8 mouse cellular contexts compared by ENCODE assay signal in genomic region chr10:120474301-120474700, GRCm38 (mm10). TPM values are rescaled to one million over a fixed set of nuclear protein-coding genes. Genes with fewer than 3 reads are reported as not detected.
A peak's percentile ranks its signal among the peaks of the same experiment; 100 is the strongest.
DNase-seq lines count a peak whose midpoint lies in the region; ATAC-seq and TF ChIP-seq lines count a peak whose summit lies in the region.

No protein-coding gene starts in this region.

- peak; percentile 6 for DNase-seq in right cerebral cortex, postnatal 4 days
- DNase-seq in right cerebral cortex, postnatal 10 days (ENCODE audit: low spot score in 2 of 2) = no peak
- peak; percentile 17 for DNase-seq in kidney, adult 2 months
- DNase-seq in midbrain, embryonic 14.5 days = peak; percentile 65
- no peak for DNase-seq in layer of hippocampus, adult 8-10 months (ENCODE audit: low spot score in 2 of 2)
- no peak for DNase-seq in thymus, postnatal 14 days
- DNase-seq in frontal cortex, postnatal 10 days (ENCODE audit: low spot score in 2 of 2) = no peak

- peak overlapping the region; percentile 97 for H3K9ac ChIP-seq in forebrain, embryonic 12.5 days
- H3K9ac ChIP-seq in midbrain, embryonic 14.5 days (replicated peaks; ENCODE audit: low read length) = peak overlapping the region; percentile 66; the same call in 1 of the 2 replicates

- peaks cover 42% of the 10 kb centered on the region for H3K4me1 ChIP-seq in forebrain, embryonic 12.5 days
- no peaks in the 10 kb centered on the region for H3K4me1 ChIP-seq in kidney, adult 2 months (ENCODE audit: control insufficient read depth, insufficient read depth, low read length)
- H3K4me1 ChIP-seq in midbrain, embryonic 14.5 days (ENCODE audit: control insufficient read depth, insufficient read depth, low read length) = peaks cover 32% of the 10 kb centered on the region

- peaks cover 3% of the 10 kb centered on the region for H3K36me3 ChIP-seq in forebrain, embryonic 12.5 days (replicated peaks)
- no peaks in the 10 kb centered on the region for H3K36me3 ChIP-seq in kidney, adult 2 months (ENCODE audit: control insufficient read depth, insufficient read depth, low read length)
- no peaks in the 10 kb centered on the region for H3K36me3 ChIP-seq in midbrain, embryonic 14.5 days (ENCODE audit: control insufficient read depth, insufficient read depth, low read length)

- no peak for TF ChIP-seq CTCF in kidney, adult 2 months (conservative IDR thresholded peaks at IDR 0.05; ENCODE audit: insufficient read depth, insufficient read length, low read depth, low read length)

- H3K4me2 ChIP-seq in forebrain, embryonic 12.5 days = peak overlapping the region; percentile 93
- H3K4me2 ChIP-seq in midbrain, embryonic 14.5 days (ENCODE audit: low read length) = peak overlapping the region; percentile 96

- no peaks in the 10 kb centered on the region for H3K27me3 ChIP-seq in forebrain, embryonic 12.5 days
- peaks cover 9% of the 10 kb centered on the region; the same call in 1 of the 2 replicates for H3K27me3 ChIP-seq in kidney, adult 2 months (replicated peaks; ENCODE audit: control insufficient read depth, insufficient read depth, low read length)
- H3K27me3 ChIP-seq in midbrain, embryonic 14.5 days (ENCODE audit: control insufficient read depth, insufficient read depth, low read length) = peaks cover 24% of the 10 kb centered on the region

- H3K27ac ChIP-seq in forebrain, embryonic 12.5 days = peak overlapping the region; percentile 92
- no peak overlapping the region for H3K27ac ChIP-seq in kidney, adult 2 months (ENCODE audit: insufficient read depth, low read depth, low read length)
- no peak overlapping the region for H3K27ac ChIP-seq in midbrain, embryonic 14.5 days (replicated peaks; ENCODE audit: low read depth, low read length)

- no peak for ATAC-seq in forebrain, embryonic 12.5 days (ENCODE audit: low FRiP score)
- ATAC-seq in midbrain, embryonic 14.5 days (ENCODE audit: low FRiP score, low TSS enrichment) = no peak

- under 1% methylated on average over 20 of the region's 20 CpGs for WGBS in forebrain, embryonic 12.5 days
- WGBS in kidney, adult 2 months = 2% methylated on average over 20 of the region's 20 CpGs
- under 1% methylated on average over 20 of the region's 20 CpGs for WGBS in midbrain, embryonic 14.5 days

- no peak for TF ChIP-seq POLR2A in kidney, adult 2 months (IDR thresholded peaks at IDR 0.05; ENCODE audit: low read depth, low read length)

- H3K4me3 ChIP-seq in forebrain, embryonic 12.5 days (replicated peaks) = peak overlapping the region; percentile 79
- H3K4me3 ChIP-seq in kidney, adult 2 months (ENCODE audit: insufficient read depth, low read depth, low read length) = no peak overlapping the region; the same call in 1 of the 2 replicates
- peak overlapping the region; percentile 60 for H3K4me3 ChIP-seq in midbrain, embryonic 14.5 days (replicated peaks; ENCODE audit: low read depth, low read length)

- no peaks in the 10 kb centered on the region for H3K9me3 ChIP-seq in forebrain, embryonic 12.5 days
- no peaks in the 10 kb centered on the region for H3K9me3 ChIP-seq in midbrain, embryonic 14.5 days (ENCODE audit: control insufficient read depth, low read length)

RNA-seq across cellular contexts. Expression of gene Hmga2, which starts 2.0 kb away (rescaled TPM):
- 48.7 and 48.9 TPM in 2 replicates for polyA plus RNA-seq in forebrain, embryonic 12.5 days (2016; fragmentation: Nextera tagmentation; extraction: Ambion mirVana)
- 0.09 and 0.10 TPM in 2 replicates for polyA plus RNA-seq in kidney, adult 2 months (2012; rRNA removed)
- polyA plus RNA-seq in midbrain, embryonic 14.5 days (2014; fragmentation: Nextera tagmentation; extraction: Ambion mirVana) = 2.4 and 2.6 TPM in 2 replicates
- total RNA-seq in layer of hippocampus, adult 8-10 months (2022) = under 1 TPM; 0.13 to 0.37 (median 0.18) TPM

Comparison
In these comparisons a context has a peak if more than half of its experiments do, and no peak if none do; other contexts are left out.
1. DNase-seq: peak in right cerebral cortex, postnatal 4 days (single experiment), kidney, adult 2 months (single experiment) and midbrain, embryonic 14.5 days (single experiment); none in right cerebral cortex, postnatal 10 days (0 of 2), layer of hippocampus, adult 8-10 months (0 of 2), thymus, postnatal 14 days (single experiment) and frontal cortex, postnatal 10 days (0 of 2).
2. RNA of gene Hmga2, which starts 2.0 kb away (polyA plus RNA-seq): 48.7 to 48.9 TPM in forebrain, embryonic 12.5 days; 2.4 to 2.6 TPM in midbrain, embryonic 14.5 days and 0.09 to 0.10 TPM in kidney, adult 2 months; every median in the first group is over 10 times any median in the second.